Mouse (Mus musculus) intestine, embryonic 15.5 days (tissue): ENCODE results near the gene Calhm4. TPM values are rescaled to one million over a fixed set of nuclear protein-coding genes. Genes with fewer than 3 reads are reported as not detected.

Experiments used
- ATAC-seq: fragments of 200-750 bp; cut with Nextera tagmentation; 2 replicates; pipeline ENCODE4 v1.8.0; 2017; ENCODE audit warnings: moderate TSS enrichment, moderate library complexity
- H3K27ac ChIP-seq: fragments of 300-500 bp; sonication (generic); 2 replicates; pipeline ENCODE4 v1.5.1; 2015; ENCODE audit warnings: mild to moderate bottlenecking, inconsistent platforms
- H3K27me3 ChIP-seq: fragments of 300-500 bp; sonication (generic); replicated peaks from 2 replicates; pipeline ENCODE4 v1.6.1; 2015; ENCODE audit warnings: inconsistent platforms
- H3K36me3 ChIP-seq: fragments of 300-500 bp; sonication (generic); 2 replicates; pipeline ENCODE4 v1.6.1; 2015; ENCODE audit warnings: inconsistent platforms
- H3K4me1 ChIP-seq: fragments of 300-500 bp; sonication (generic); replicated peaks from 2 replicates; pipeline ENCODE4 v1.6.1; 2015; ENCODE audit warnings: inconsistent platforms
- H3K4me2 ChIP-seq: fragments of 300-500 bp; sonication (generic); replicated peaks from 2 replicates; pipeline ENCODE4 v1.6.1; 2015; ENCODE audit warnings: mild to moderate bottlenecking, inconsistent platforms
- H3K4me3 ChIP-seq: fragments of 300-500 bp; sonication (generic); replicated peaks from 2 replicates; pipeline ENCODE4 v1.5.1; 2015; ENCODE audit warnings: inconsistent platforms
- H3K9ac ChIP-seq: fragments of 300-500 bp; sonication (generic); 2 replicates; pipeline ENCODE4 v1.6.1; 2015; ENCODE audit warnings: inconsistent platforms
- H3K9me3 ChIP-seq: fragments of 300-500 bp; sonication (generic); 2 replicates; pipeline ENCODE4 v1.6.1; 2016; ENCODE audit warnings: inconsistent platforms
- WGBS: fragments of 180-500 bp; shearing (Covaris S2); methylation state at CpG from one replicate; pipeline ENCODE4 v1.1.7; 2015; 5-methylcytosine and 5-hydroxymethylcytosine counted together
- polyA plus RNA-seq: library from polyadenylated mRNA; unstranded; fragments of >200 nt; fragmentation: Nextera tagmentation; extraction: Ambion mirVana; gene quantifications from 2 replicates; pipeline ENCODE4 v1.2.1, GENCODE M21; 2015

Gene Calhm4
- not detected in 2 replicates for polyA plus RNA-seq

GRCm38 (mm10) chr10:34044210-34044609 is at the start of gene Calhm4:
Gene Calhm4 (minus strand): TSS chr10:34044310.
- Histone ChIP-seq H3K9ac (no peak within 1 kb of the TSS), H3K9me3 (no peaks in the 10 kb centered on the region), H3K4me2 (no peak within 1 kb of the TSS), H3K36me3 (no peaks in the 10 kb centered on the region), H3K27ac (no peak within 1 kb of the TSS), H3K27me3 (no peaks in the 10 kb centered on the region), H3K4me1 (no peaks in the 10 kb centered on the region), H3K4me3 (no peak within 1 kb of the TSS)
- ATAC-seq: no peak
- WGBS: 75% methylated on average over 5 of the region's 5 CpGs

DNA sequence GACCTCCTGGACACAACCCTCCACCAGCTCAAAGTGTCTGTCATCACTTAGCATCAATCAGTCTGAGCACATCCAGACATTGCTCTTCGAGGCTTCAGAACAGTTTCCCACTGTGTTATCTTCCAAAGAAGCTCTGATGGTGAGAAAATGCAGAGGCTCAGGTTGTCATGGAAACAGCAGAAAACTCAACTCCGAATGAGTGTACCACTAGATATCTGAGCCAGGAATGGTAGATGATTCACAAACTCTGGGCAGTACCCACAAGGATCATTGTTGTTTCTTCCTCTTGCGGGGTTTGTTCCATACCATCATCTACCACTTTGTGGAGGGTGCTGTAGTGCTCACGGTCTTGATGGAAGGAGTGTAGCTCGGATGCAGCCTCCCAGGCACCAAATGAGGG is 47.8 kb upstream of the Calhm4 start:
- Histone ChIP-seq H3K36me3 (no peaks in the 10 kb centered on the region), H3K4me3 (no peak overlapping the region), H3K4me2 (no peak overlapping the region), H3K9me3 (no peaks in the 10 kb centered on the region), H3K4me1 (no peaks in the 10 kb centered on the region), H3K27ac (no peak overlapping the region), H3K9ac (no peak overlapping the region), H3K27me3 (no peaks in the 10 kb centered on the region)
- 52% methylated on average over 5 of the region's 5 CpGs for WGBS
- no peak for ATAC-seq

DNA sequence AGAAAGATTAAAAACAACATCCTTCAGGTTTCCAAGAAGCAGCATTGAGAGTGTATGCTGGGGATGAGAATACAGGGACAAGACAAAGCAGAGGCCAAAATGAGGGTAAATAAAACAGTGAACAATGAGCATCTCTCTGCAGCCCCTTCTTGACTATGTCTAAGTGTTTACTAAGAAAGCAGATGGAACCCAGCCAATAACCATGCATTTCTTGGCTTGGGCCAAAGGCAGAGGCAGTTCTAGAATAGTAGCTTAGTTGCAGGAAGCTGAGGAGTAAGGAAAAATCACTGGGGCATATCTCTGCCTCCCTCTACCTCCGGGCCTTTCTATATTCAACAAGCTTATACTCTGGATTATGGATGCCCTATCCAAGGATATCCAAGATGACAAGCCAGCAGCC is 46.4 kb upstream of the Calhm4 start:
- no peaks in the 10 kb centered on the region for H3K4me1 ChIP-seq
- no peak overlapping the region for H3K4me2 ChIP-seq
- H3K36me3 ChIP-seq: no peaks in the 10 kb centered on the region
- WGBS: 75% methylated on average over 1 of the region's 1 CpGs
- no peak overlapping the region for H3K27ac ChIP-seq
- H3K9ac ChIP-seq: no peak overlapping the region
- ATAC-seq: no peak
- H3K27me3 ChIP-seq: no peaks in the 10 kb centered on the region
- H3K9me3 ChIP-seq: no peaks in the 10 kb centered on the region
- H3K4me3 ChIP-seq: no peak overlapping the region

DNA sequence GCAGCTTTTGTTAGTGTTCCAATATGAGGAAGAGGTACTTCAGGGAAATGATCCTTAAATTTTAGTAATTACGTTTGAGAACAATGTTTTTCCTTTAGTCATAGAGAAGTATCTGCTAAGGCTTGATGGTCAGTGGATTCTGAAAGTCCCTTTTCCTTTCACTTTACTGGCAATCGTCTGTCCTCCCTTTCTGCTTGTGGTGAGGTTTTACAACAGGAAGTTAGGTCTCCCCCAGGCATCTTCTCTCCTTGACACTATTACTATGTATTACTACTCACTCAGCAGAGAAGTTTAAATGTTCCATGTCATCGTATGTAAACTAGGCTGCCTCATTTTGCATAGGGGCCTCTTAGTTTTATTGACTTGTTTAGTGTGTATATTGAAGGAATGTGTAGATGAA is 45.4 kb upstream of the Calhm4 start:
- no peaks in the 10 kb centered on the region for H3K36me3 ChIP-seq
- WGBS: 58% methylated on average over 3 of the region's 3 CpGs
- no peak for ATAC-seq
- H3K27ac ChIP-seq: no peak overlapping the region
- no peak overlapping the region for H3K9ac ChIP-seq
- no peaks in the 10 kb centered on the region for H3K4me1 ChIP-seq
- no peaks in the 10 kb centered on the region for H3K27me3 ChIP-seq
- no peaks in the 10 kb centered on the region for H3K9me3 ChIP-seq
- no peak overlapping the region for H3K4me2 ChIP-seq
- no peak overlapping the region for H3K4me3 ChIP-seq

DNA sequence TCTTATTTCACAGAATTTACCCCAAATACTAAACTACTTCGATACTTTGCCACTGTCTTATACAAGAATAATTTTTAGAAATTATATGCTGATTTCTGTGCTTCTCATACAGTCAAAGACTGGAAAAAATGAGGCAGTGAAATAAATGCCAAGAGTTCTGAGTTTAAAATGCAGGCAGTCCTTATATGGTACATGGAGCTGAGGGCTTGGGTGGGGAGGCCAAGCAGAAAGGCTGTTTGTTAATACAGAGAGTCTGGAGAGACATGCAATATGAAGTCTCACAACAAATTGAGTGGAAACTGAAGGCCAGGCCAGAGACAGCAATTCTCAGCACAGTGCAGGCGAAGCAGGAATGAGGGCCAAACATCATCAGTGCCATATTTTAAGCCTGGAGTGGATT is 44.4 kb upstream of the Calhm4 start:
- WGBS: 79% methylated on average over 2 of the region's 2 CpGs
- ATAC-seq: no peak
- H3K4me1 ChIP-seq: no peaks in the 10 kb centered on the region

GRCm38 (mm10) chr10:34086514-34086913 is 42.4 kb upstream of the Calhm4 start:
- ATAC-seq: no peak
- H3K9ac ChIP-seq: no peak overlapping the region

More for the DNA sequence above, 44.4 kb upstream of the Calhm4 start:
- H3K4me2 ChIP-seq: no peak overlapping the region
- no peaks in the 10 kb centered on the region for H3K9me3 ChIP-seq
- H3K4me3 ChIP-seq: no peak overlapping the region
- H3K27me3 ChIP-seq: no peaks in the 10 kb centered on the region
- H3K36me3 ChIP-seq: no peaks in the 10 kb centered on the region
- H3K27ac ChIP-seq: no peak overlapping the region
- H3K9ac ChIP-seq: no peak overlapping the region

DNA sequence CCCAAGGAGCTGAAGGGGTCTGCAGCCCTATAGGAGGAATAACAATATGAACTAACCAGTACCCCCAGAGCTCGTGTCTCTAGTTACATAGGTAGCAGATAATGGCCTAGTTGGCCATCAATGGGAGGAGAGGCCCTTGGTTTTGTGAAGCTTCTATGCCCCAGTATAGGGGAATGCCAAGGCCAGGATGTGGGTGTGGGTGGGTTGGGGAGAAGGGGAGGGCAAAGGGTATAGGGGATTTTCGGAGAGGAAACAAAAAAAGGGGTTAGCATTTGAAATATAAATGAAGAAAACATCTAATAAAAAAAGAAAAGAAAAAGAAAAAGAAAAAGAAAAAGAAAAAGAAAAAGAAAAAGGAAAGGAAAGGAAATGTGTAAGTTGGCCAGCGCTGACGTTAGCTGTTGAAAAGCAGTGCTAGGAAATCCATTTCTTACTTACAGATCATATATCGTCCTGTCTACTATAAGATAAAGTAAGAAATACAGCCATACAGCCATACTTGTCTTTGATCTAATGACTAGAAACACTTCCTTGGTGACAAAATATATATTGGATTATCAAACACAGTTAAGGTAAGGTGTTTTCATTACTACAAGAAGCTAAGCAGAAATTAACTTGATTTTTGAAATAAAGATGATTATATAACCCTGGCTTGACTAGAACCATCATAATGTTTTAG is 30.6 kb upstream of the Calhm4 start:
- ATAC-seq: no peak
- Histone ChIP-seq H3K27ac (no peak overlapping the region), H3K9ac (no peak overlapping the region), H3K9me3 (no peaks in the 10 kb centered on the region), H3K36me3 (no peaks in the 10 kb centered on the region), H3K27me3 (no peaks in the 10 kb centered on the region), H3K4me3 (no peak overlapping the region), H3K4me1 (no peaks in the 10 kb centered on the region), H3K4me2 (no peak overlapping the region)
- 83% methylated on average over 5 of the region's 5 CpGs for WGBS

More at GRCm38 (mm10) chr10:34086514-34086913, 42.4 kb upstream of the Calhm4 start:
- no peaks in the 10 kb centered on the region for H3K36me3 ChIP-seq
- no peak overlapping the region for H3K4me3 ChIP-seq
- H3K27ac ChIP-seq: no peak overlapping the region
- WGBS: 87% methylated on average over 1 of the region's 1 CpGs
- H3K9me3 ChIP-seq: no peaks in the 10 kb centered on the region
- no peaks in the 10 kb centered on the region for H3K4me1 ChIP-seq
- no peaks in the 10 kb centered on the region for H3K27me3 ChIP-seq
- H3K4me2 ChIP-seq: no peak overlapping the region

DNA sequence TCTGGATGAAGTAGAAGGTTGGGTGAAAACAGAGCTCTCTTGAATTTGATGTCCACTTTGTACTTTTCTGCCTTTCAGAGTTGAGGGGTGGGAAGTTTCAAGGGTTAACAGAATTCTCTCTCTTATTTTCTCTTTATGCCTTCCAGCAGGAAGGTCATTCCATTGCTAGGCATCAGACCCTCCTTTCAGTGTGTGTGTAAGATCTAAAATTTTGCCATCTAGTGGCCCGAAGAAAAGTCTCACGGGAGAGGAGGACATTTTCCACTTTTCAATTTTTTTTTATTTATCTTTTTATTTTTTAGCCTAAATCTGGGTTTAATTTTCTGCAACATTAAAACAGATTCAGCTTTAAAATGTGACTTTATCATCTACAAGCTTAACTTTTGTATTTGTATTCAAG is 27.5 kb upstream of the Calhm4 start:
- 56% methylated on average over 2 of the region's 2 CpGs for WGBS
- H3K4me3 ChIP-seq: no peak overlapping the region
- no peaks in the 10 kb centered on the region for H3K36me3 ChIP-seq
- no peaks in the 10 kb centered on the region for H3K4me1 ChIP-seq
- ATAC-seq: no peak
- no peak overlapping the region for H3K4me2 ChIP-seq
- H3K27me3 ChIP-seq: no peaks in the 10 kb centered on the region
- no peaks in the 10 kb centered on the region for H3K9me3 ChIP-seq
- no peak overlapping the region for H3K9ac ChIP-seq
- H3K27ac ChIP-seq: no peak overlapping the region

DNA sequence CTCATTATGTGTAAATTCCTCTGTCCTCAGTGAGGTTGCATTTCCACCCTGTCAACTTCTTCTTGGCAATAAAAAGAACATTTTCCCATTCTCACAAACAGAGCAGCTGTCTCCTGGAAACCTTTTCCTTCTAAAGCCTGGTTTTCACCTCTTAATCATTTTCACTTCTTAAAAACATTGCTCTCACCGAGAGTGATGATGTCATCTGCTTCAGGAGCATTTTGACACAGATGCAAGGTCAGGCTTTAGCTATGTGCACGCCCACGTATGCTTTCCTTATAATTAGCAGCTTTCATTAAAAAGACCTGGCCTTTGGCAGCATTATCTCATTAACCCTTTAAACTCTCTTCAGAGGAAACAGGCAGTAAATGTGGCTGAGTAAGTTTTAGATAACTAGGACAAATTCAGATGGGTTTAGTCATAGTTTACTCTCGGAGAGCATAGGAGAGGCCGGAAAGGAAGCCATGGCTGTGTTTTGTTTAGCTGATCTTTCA is 26.9 kb upstream of the Calhm4 start:
- Histone ChIP-seq H3K4me1 (no peaks in the 10 kb centered on the region), H3K36me3 (no peaks in the 10 kb centered on the region), H3K9me3 (no peaks in the 10 kb centered on the region), H3K27me3 (no peaks in the 10 kb centered on the region), H3K9ac (no peak overlapping the region), H3K4me3 (no peak overlapping the region), H3K4me2 (no peak overlapping the region), H3K27ac (no peak overlapping the region)
- no peak for ATAC-seq
- 21% methylated on average over 5 of the region's 5 CpGs for WGBS

GRCm38 (mm10) chr10:34069606-34070005 is 25.5 kb upstream of the Calhm4 start:
- WGBS: 81% methylated on average over 1 of the region's 1 CpGs
- no peak for ATAC-seq

DNA sequence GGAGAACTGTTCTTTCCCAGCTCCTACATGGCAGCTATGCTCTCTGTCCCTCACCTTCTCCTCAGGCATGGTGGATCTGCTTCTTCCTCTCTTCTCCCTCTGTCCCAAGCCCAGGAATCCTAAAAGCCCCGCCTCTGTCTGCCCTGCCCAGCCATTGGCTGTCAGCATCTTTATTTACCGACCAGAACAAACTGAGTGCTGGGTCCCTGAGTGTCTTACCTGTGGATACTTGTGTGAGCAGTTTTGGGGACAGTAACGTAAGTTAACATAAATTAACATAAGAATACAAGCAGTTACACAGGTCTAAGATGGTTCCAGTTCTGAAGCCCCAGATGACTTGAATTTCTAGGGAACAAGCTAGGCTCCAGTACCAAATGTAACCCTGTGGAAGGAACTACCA is 22.5 kb upstream of the Calhm4 start:
- no peaks in the 10 kb centered on the region for H3K36me3 ChIP-seq
- ATAC-seq: no peak
- H3K4me3 ChIP-seq: no peak overlapping the region
- 54% methylated on average over 3 of the region's 3 CpGs for WGBS
- H3K27me3 ChIP-seq: no peaks in the 10 kb centered on the region
- H3K9ac ChIP-seq: no peak overlapping the region
- H3K9me3 ChIP-seq: no peaks in the 10 kb centered on the region
- no peaks in the 10 kb centered on the region for H3K4me1 ChIP-seq
- H3K27ac ChIP-seq: no peak overlapping the region
- H3K4me2 ChIP-seq: no peak overlapping the region

More at GRCm38 (mm10) chr10:34069606-34070005, 25.5 kb upstream of the Calhm4 start:
- no peaks in the 10 kb centered on the region for H3K36me3 ChIP-seq
- no peaks in the 10 kb centered on the region for H3K9me3 ChIP-seq
- H3K9ac ChIP-seq: no peak overlapping the region
- no peak overlapping the region for H3K27ac ChIP-seq
- H3K4me1 ChIP-seq: no peaks in the 10 kb centered on the region
- H3K4me2 ChIP-seq: no peak overlapping the region
- H3K27me3 ChIP-seq: no peaks in the 10 kb centered on the region
- no peak overlapping the region for H3K4me3 ChIP-seq

GRCm38 (mm10) chr10:34053987-34054386 is 9.9 kb upstream of the Calhm4 start:
- no peaks in the 10 kb centered on the region for H3K4me1 ChIP-seq
- H3K27me3 ChIP-seq: no peaks in the 10 kb centered on the region
- 56% methylated on average over 2 of the region's 2 CpGs for WGBS
- H3K36me3 ChIP-seq: no peaks in the 10 kb centered on the region
- H3K4me2 ChIP-seq: no peak overlapping the region
- H3K9me3 ChIP-seq: no peaks in the 10 kb centered on the region
- no peak for ATAC-seq
- H3K27ac ChIP-seq: no peak overlapping the region
- H3K4me3 ChIP-seq: no peak overlapping the region
- H3K9ac ChIP-seq: no peak overlapping the region

DNA sequence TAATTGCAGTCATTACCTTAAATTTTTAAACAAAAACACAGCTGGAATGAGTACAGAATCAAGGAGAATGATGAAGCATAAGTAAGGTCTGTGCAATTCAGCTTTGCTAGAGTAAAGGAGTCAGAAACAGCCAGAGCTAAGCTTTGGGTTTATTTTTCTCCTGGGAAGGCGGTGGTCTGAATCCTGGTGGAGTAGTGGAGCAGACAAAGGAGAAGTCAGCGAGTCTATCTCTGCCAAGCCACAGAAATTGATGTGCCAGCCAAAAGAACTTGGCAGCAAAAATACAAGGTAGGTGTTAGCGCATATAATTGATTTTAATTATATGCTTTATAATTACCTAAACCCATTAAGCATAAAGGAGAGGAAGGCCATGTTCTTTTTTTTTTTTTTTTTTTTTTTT is 6.7 kb downstream of the Calhm4 start, which contains the start of gene Trappc3l:
Gene Trappc3l (plus strand): TSS at position 197 of the 400 bp plus-strand sequence.
- no peak for ATAC-seq
- 76% methylated on average over 3 of the region's 3 CpGs for WGBS

More for the DNA sequence above, 6.7 kb downstream of the Calhm4 start, which contains the start of gene Trappc3l:
- Histone ChIP-seq H3K4me2 (no peak within 1 kb of the TSS), H3K9me3 (no peaks in the 10 kb centered on the region), H3K4me3 (no peak within 1 kb of the TSS), H3K27ac (no peak within 1 kb of the TSS), H3K36me3 (no peaks in the 10 kb centered on the region), H3K9ac (no peak within 1 kb of the TSS), H3K27me3 (no peaks in the 10 kb centered on the region), H3K4me1 (0 out of 2 replicates have a peak, but pooled peaks cover 3% of the 10 kb centered on the region)
